Mouse (Mus musculus) limb, embryonic 11.5 days (tissue): ENCODE measurements around the gene Smarca2. TPM values are rescaled to one million over a fixed set of nuclear protein-coding genes. Genes with fewer than 3 reads are reported as not detected.

ENCODE experiments used
- ATAC-seq: fragments of 200-750 bp; cut with Nextera tagmentation; 2 replicates; pipeline ENCODE4 v1.8.0; 2017; ENCODE audit warnings: low read depth; ENCODE audit not compliant: insufficient number of reproducible peaks, low FRiP score, low TSS enrichment
- DNase-seq: peaks from one replicate; pipeline ENCODE4 v3.0.0-alpha.2; 2015; ENCODE audit warnings: low spot score
- H3K27ac ChIP-seq: fragments of 300-500 bp; sonication (generic); replicated peaks from 2 replicates; pipeline ENCODE4 v1.5.1; 2014; ENCODE audit warnings: low read depth, mild to moderate bottlenecking, low read length
- H3K27me3 ChIP-seq: fragments of 300-500 bp; sonication (generic); 2 replicates; pipeline ENCODE4 v1.6.1; 2014; ENCODE audit warnings: mild to moderate bottlenecking, low read length, mixed read lengths; ENCODE audit not compliant: control insufficient read depth, insufficient read depth
- H3K36me3 ChIP-seq: fragments of 300-500 bp; sonication (generic); 2 replicates; pipeline ENCODE4 v1.6.1; 2014; ENCODE audit warnings: mild to moderate bottlenecking, low read length, moderate library complexity, mixed read lengths; ENCODE audit not compliant: control insufficient read depth, insufficient read depth
- H3K4me1 ChIP-seq: fragments of 300-500 bp; sonication (generic); 2 replicates; pipeline ENCODE4 v1.6.1; 2014; ENCODE audit warnings: low read length, mixed read lengths; ENCODE audit not compliant: control insufficient read depth, insufficient read depth
- H3K4me2 ChIP-seq: fragments of 300-500 bp; sonication (generic); 2 replicates; pipeline ENCODE4 v1.6.1; 2014; ENCODE audit warnings: low read depth, mild to moderate bottlenecking, moderate library complexity; ENCODE audit not compliant: severe bottlenecking
- H3K4me3 ChIP-seq: fragments of 300-500 bp; sonication (generic); 2 replicates; pipeline ENCODE4 v1.5.1; 2014; ENCODE audit warnings: low read depth, low read length
- H3K9ac ChIP-seq: fragments of 300-500 bp; sonication (generic); 2 replicates; pipeline ENCODE4 v1.6.1; 2014; ENCODE audit warnings: mild to moderate bottlenecking, low read length
- H3K9me3 ChIP-seq: fragments of 300-500 bp; sonication (generic); 2 replicates; pipeline ENCODE4 v1.6.1; 2016; ENCODE audit warnings: low read length; ENCODE audit not compliant: control insufficient read depth
- WGBS: fragments of 180-500 bp; shearing (Covaris S2); extraction: QIAGEN DNeasy Blood & Tissue Kit; methylation state at CpG from one replicate; pipeline ENCODE4 v1.1.7; 2014; 5-methylcytosine and 5-hydroxymethylcytosine counted together
- polyA plus RNA-seq: library from polyadenylated mRNA; unstranded; fragments of >200 nt; fragmentation: Nextera tagmentation; extraction: Ambion mirVana; gene quantifications from 2 replicates; pipeline ENCODE4 v1.2.1, GENCODE M21; 2014

Smarca2 gene
- polyA plus RNA-seq, 1 experiment from 2014 or later = 60.0 TPM

DNA sequence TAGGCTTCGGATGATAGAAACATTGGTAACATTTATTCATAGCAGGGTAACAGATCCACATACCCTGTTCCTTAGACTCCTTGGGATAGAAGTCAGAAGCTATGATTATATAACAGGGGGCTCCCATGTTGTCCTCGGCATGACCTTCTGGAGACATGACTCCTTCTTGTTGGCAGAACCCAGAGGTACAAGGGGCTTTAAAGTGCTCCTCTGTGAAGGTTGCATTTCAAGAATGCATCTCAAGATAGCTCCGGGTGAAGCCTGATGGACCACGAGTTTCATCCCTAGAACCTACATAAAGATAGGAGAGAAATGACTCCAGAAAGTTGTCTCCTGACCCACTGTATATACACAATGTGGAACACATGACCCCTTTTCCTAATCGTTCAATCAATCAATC is 27.4 kb downstream of the Smarca2 start:
- Histone ChIP-seq H3K4me3 (no peak overlapping the region), H3K27ac (no peak overlapping the region), H3K36me3 (no peaks in the 10 kb centered on the region), H3K9me3 (no peaks in the 10 kb centered on the region), H3K4me2 (no peak overlapping the region), H3K9ac (no peak overlapping the region), H3K27me3 (no peaks in the 10 kb centered on the region), H3K4me1 (no peaks in the 10 kb centered on the region)
- ATAC-seq (no peak), DNase-seq (no peak)
- 83% methylated on average over 5 of the region's 5 CpGs for WGBS

DNA sequence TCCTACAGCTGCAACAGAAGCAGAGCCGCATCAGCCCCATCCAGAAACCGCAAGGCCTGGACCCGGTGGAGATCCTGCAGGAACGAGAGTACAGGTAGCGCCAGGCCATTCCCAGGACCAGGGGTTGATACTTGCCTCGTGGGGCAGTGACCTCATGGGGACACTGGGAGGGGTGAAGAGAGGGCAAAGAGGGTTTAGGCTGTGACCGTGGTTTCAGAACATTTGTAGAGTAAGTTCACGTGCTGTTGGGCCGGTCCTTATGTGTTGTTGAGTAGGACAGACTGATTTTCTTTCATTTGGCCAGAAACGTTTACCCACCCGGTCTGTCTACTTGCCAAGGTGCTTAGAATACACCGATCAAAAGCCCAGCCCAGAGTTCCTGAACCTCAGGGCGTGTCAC is 35.7 kb downstream of the Smarca2 start:
- ATAC-seq = no peak
- WGBS = 90% methylated on average over 13 of the region's 13 CpGs
- Histone ChIP-seq H3K9ac (no peak overlapping the region), H3K36me3 (no peaks in the 10 kb centered on the region), H3K9me3 (no peaks in the 10 kb centered on the region), H3K4me1 (no peaks in the 10 kb centered on the region), H3K4me3 (no peak overlapping the region), H3K27me3 (no peaks in the 10 kb centered on the region), H3K4me2 (no peak overlapping the region), H3K27ac (no peak overlapping the region)
- no peak for DNase-seq

DNA sequence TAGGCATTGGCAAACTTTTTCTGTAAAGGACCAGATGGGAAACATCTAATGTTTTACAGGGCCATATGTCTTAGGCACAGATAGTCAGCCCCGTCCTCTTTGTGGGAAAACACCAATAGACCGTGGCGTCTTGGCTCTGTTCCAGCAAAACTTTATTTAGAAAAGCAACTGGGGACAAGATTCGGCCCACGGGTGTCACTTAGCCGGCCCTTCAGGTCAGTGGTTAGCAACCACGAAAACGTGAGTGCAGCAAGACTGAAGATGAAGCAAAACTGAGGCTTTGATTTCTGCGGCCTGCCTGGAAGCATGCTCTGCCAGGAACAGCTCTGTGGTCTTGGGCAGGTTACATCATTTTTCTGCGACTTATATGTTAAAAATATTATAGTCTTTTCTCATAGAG is 36.4 kb downstream of the Smarca2 start:
- no peaks in the 10 kb centered on the region for H3K9me3 ChIP-seq
- no peak overlapping the region for H3K9ac ChIP-seq
- no peak overlapping the region for H3K4me2 ChIP-seq
- H3K27ac ChIP-seq = no peak overlapping the region
- no peak overlapping the region for H3K4me3 ChIP-seq
- H3K27me3 ChIP-seq = no peaks in the 10 kb centered on the region
- 91% methylated on average over 10 of the region's 10 CpGs for WGBS
- ATAC-seq (no peak), DNase-seq (no peak)
- no peaks in the 10 kb centered on the region for H3K4me1 ChIP-seq
- H3K36me3 ChIP-seq = no peaks in the 10 kb centered on the region

DNA sequence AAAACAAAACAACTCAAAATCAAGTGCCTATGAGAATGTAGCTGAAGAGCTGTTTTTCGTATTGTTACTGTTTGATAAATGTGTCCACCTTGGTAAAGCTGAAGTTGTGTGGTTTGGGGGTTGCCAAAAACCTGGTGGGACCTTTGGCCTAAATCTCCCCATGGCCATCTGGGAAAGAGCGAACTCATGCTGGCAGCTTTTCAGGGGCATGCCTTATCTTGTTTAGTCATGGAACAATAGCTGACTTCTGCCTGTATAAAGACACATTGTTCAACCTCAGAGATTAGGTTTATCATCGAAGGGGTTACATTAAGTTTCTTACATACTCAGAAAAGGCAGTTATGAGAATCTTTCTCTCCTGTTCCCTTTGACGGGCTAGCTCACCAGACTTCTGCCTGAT is 38.2 kb downstream of the Smarca2 start:
- Histone ChIP-seq H3K36me3 (no peaks in the 10 kb centered on the region), H3K4me2 (no peak overlapping the region), H3K27ac (no peak overlapping the region), H3K9me3 (no peaks in the 10 kb centered on the region), H3K4me3 (no peak overlapping the region), H3K4me1 (no peaks in the 10 kb centered on the region), H3K27me3 (no peaks in the 10 kb centered on the region), H3K9ac (no peak overlapping the region)
- WGBS = 89% methylated on average over 4 of the region's 4 CpGs
- ATAC-seq (no peak), DNase-seq (no peak)

DNA sequence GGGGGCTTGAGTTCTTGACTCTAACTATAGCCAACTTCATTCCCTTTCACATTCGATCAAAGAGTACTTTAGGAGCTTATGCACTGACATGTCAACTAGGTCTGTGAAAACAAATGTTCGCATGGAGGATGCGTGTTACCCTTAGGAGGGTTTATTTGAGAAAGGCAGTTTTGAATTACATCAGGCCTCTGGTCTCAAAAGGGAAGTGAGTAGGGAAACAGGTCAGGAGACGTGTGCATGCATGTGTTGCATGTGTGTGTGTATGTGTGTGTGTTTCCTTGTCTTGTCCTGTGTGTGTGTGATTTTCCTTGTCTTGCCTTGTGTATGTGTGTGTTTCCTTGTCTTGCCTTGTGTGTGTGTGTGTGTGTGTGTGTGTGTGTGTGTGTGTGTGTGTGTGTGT is 39.1 kb downstream of the Smarca2 start:
- H3K4me3 ChIP-seq = no peak overlapping the region
- H3K36me3 ChIP-seq = no peaks in the 10 kb centered on the region
- H3K9ac ChIP-seq = no peak overlapping the region
- no peak overlapping the region for H3K27ac ChIP-seq
- H3K4me2 ChIP-seq = no peak overlapping the region
- 87% methylated on average over 4 of the region's 4 CpGs for WGBS
- ATAC-seq = no peak
- no peak for DNase-seq
- H3K9me3 ChIP-seq = no peaks in the 10 kb centered on the region
- H3K4me1 ChIP-seq = no peaks in the 10 kb centered on the region
- H3K27me3 ChIP-seq = no peaks in the 10 kb centered on the region

DNA sequence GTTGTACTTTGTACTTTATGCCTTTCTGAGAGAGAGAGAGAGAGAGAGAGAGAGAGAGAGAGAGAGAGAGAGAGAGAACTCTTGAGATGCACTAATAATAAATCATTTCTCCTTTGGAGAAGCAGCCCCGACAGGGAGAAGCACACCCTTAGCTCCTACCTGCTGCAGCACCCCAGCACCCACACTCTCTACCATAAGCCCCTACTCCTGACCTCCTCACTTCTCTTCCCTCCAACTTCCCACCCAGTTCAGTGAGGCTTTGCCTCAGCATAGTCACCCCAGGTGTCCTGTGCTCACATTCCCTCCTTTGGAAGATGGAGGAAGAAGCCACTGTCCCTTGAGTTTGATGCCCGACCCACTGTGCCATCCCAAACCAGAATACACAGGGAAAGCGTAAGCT is 40.2 kb downstream of the Smarca2 start:
- Histone ChIP-seq H3K4me1 (no peaks in the 10 kb centered on the region), H3K9me3 (no peaks in the 10 kb centered on the region), H3K27me3 (no peaks in the 10 kb centered on the region), H3K36me3 (no peaks in the 10 kb centered on the region), H3K4me3 (no peak overlapping the region), H3K27ac (no peak overlapping the region), H3K9ac (no peak overlapping the region), H3K4me2 (no peak overlapping the region)
- 82% methylated on average over 3 of the region's 3 CpGs for WGBS
- DNase-seq (no peak), ATAC-seq (no peak)

DNA sequence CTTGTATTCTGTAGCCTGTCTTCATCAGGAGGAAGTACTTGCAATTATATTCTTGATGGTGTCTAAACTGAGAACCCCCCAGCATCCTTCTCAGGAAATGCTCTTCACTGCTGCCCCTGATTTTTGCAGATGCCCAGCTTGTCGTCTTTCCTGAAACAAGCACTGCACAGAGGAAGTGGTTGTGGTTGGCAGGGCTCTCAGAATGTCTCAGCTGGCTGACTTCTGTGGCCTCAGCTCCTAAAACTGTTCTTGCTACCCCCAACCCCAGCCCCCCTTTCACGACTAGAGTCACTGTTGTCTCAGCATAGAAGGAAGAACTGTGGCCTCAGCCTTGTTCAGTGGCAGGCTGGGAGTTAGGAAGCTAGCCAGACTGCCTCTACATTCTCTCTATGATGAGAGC is 41.3 kb downstream of the Smarca2 start:
- no peak overlapping the region; the same call in 1 of the 2 replicates for H3K9ac ChIP-seq
- no peaks in the 10 kb centered on the region for H3K4me1 ChIP-seq
- DNase-seq = no peak
- no peak overlapping the region for H3K4me2 ChIP-seq
- no peaks in the 10 kb centered on the region for H3K27me3 ChIP-seq
- 64% methylated on average over 2 of the region's 2 CpGs for WGBS
- no peaks in the 10 kb centered on the region for H3K9me3 ChIP-seq
- H3K27ac ChIP-seq = no peak overlapping the region
- no peaks in the 10 kb centered on the region for H3K36me3 ChIP-seq
- H3K4me3 ChIP-seq = no peak overlapping the region
- ATAC-seq = no peak

DNA sequence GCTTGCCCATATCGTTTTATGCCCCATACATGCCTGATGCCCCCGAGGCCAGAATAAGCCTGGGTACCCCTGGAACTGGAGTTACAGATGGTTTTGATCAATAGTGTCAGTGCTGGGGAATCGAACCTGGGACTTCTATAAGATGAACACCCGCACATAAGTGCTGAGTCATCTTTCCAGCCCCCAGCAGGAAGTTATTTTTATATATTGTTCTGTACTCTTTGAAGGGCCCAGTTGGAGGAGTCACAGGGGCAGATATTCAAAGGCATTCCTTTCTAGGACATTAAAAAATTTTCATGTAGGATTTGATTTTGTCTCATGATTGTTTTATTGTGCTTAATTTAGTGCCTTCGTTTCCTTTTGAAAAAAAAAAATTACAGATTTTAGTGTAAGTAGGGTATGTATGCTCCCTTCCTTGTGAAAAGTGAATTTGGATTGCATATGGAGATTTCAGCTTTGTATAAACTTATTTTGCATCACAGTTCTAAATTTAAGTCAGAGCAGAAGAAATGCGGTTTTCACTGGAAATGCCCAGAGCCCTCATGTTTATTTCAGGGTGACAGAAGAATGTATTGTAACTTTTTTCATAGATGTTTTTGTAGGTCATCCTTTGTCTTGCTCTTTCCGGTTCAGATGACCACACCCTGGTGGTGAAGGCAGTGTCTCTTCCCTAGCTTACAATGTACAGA is 45.9 kb downstream of the Smarca2 start:
- 89% methylated on average over 7 of the region's 7 CpGs for WGBS
- Histone ChIP-seq H3K4me1 (no peaks in the 10 kb centered on the region), H3K36me3 (no peaks in the 10 kb centered on the region)

DNA sequence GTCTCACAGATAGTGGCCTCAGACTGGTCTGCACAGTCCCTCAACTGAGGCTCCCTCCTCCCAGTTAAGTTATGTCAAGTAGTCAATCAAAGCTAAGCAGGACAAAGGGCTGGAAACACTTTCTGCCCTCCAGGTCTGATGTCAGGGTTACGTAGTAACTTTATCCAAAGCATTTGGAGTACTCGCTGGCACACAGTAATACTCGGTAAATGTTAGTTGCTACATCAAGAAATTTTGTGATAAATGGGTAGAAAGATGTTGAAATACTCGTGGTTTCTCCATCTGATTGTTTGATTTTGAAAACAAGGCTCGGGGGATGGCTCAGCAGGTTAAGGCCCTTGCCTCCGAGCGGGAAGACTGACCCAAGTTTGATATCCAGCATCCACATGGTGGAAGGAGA is 53.5 kb downstream of the Smarca2 start:
- no peak for DNase-seq
- no peaks in the 10 kb centered on the region for H3K9me3 ChIP-seq
- H3K4me3 ChIP-seq = no peak overlapping the region
- ATAC-seq = no peak
- no peak overlapping the region for H3K4me2 ChIP-seq
- no peaks in the 10 kb centered on the region for H3K4me1 ChIP-seq
- H3K36me3 ChIP-seq = no peaks in the 10 kb centered on the region
- H3K27me3 ChIP-seq = no peaks in the 10 kb centered on the region
- 80% methylated on average over 7 of the region's 7 CpGs for WGBS
- H3K27ac ChIP-seq = no peak overlapping the region
- no peak overlapping the region for H3K9ac ChIP-seq

More for the DNA sequence above, 45.9 kb downstream of the Smarca2 start:
- Histone ChIP-seq H3K4me3 (no peak overlapping the region), H3K9me3 (no peaks in the 10 kb centered on the region), H3K27ac (no peak overlapping the region), H3K27me3 (no peaks in the 10 kb centered on the region), H3K9ac (no peak overlapping the region), H3K4me2 (no peak overlapping the region)
- DNase-seq = no peak
- no peak for ATAC-seq
